9 mouse cellular contexts compared by ENCODE assay signal in genomic region chr8:71404951-71405351, GRCm38 (mm10). TPM values are rescaled to one million over a fixed set of nuclear protein-coding genes. Genes with fewer than 3 reads are reported as not detected.
DNase-seq lines count a peak whose midpoint lies in the region; ATAC-seq and TF ChIP-seq lines count a peak whose summit lies in the region.
"Had no signal": no experiment of that assay in that cellular context is flagged by ENCODE, and none has a peak within 500 bp of the region (broad histone marks: within the 10 kb centered on the region; RNA-seq: fewer than 3 reads in every experiment).

No protein-coding gene starts in this region.

- TF ChIP-seq CTCF in midbrain, postnatal 0 days (IDR thresholded peaks at IDR 0.05), result no peak

- H3K4me2 ChIP-seq in midbrain, postnatal 0 days (ENCODE audit: low read depth, low read length, poor library complexity, severe bottlenecking), result no peak overlapping the region; the same call in 1 of the 2 replicates
- peak overlapping the region; percentile 94; the same call in 1 of the 2 replicates for H3K4me2 ChIP-seq in kidney, embryonic 16.5 days (replicated peaks; ENCODE audit: low read depth, low read length)
- peak overlapping the region; percentile 98; the same call in 1 of the 2 replicates for H3K4me2 ChIP-seq in stomach, embryonic 15.5 days

- H3K9me3 ChIP-seq in erythroblast, embryonic 14.5 days (ENCODE audit: control insufficient read depth, low read length), result no peaks in the 10 kb centered on the region
- H3K9me3 ChIP-seq in midbrain, embryonic 10.5 days (replicated peaks), result no peaks in the 10 kb centered on the region
- no peaks in the 10 kb centered on the region for H3K9me3 ChIP-seq in midbrain, postnatal 0 days (ENCODE audit: low read length)
- no peaks in the 10 kb centered on the region for H3K9me3 ChIP-seq in kidney, embryonic 16.5 days (ENCODE audit: low read length)
- H3K9me3 ChIP-seq in stomach, embryonic 15.5 days, result no peaks in the 10 kb centered on the region
- H3K9me3 ChIP-seq: limb, embryonic 15.5 days had no signal

- ATAC-seq in erythroblast, adult 5-6 weeks (replicated peaks; ENCODE audit: low FRiP score, poor library complexity, severe bottlenecking), result no peak
- ATAC-seq in midbrain, postnatal 0 days (ENCODE audit: low FRiP score), result no peak
- ATAC-seq in kidney, embryonic 16.5 days (ENCODE audit: low FRiP score, low TSS enrichment), result no peak
- ATAC-seq in stomach, embryonic 15.5 days (ENCODE audit: insufficient read depth, low FRiP score, low read depth), result no peak
- no peak for ATAC-seq in CD4-positive, CD25-positive, alpha-beta regulatory T cell, adult 4 months

- H3K36me3 ChIP-seq in erythroblast, embryonic 14.5 days (ENCODE audit: control insufficient read depth), result peaks cover 72% of the 10 kb centered on the region
- peaks cover 52% of the 10 kb centered on the region for H3K36me3 ChIP-seq in midbrain, embryonic 10.5 days
- no peaks in the 10 kb centered on the region for H3K36me3 ChIP-seq in midbrain, postnatal 0 days (ENCODE audit: insufficient read depth, low read length)
- peaks cover 39% of the 10 kb centered on the region for H3K36me3 ChIP-seq in kidney, embryonic 16.5 days (ENCODE audit: insufficient read depth, low read length)
- peaks cover 19% of the 10 kb centered on the region for H3K36me3 ChIP-seq in stomach, embryonic 15.5 days

- 94% methylated on average over 9 of the region's 9 CpGs for WGBS in midbrain, embryonic 10.5 days
- 83% methylated on average over 9 of the region's 9 CpGs for WGBS in midbrain, postnatal 0 days
- WGBS in kidney, embryonic 16.5 days, result 62% methylated on average over 9 of the region's 9 CpGs
- WGBS in stomach, embryonic 15.5 days, result 82% methylated on average over 9 of the region's 9 CpGs

- no peaks in the 10 kb centered on the region for H3K27me3 ChIP-seq in erythroblast, embryonic 14.5 days (ENCODE audit: control insufficient read depth)
- no peaks in the 10 kb centered on the region for H3K27me3 ChIP-seq in midbrain, embryonic 10.5 days (ENCODE audit: low read depth, poor library complexity, severe bottlenecking)
- H3K27me3 ChIP-seq in midbrain, postnatal 0 days (ENCODE audit: insufficient read depth, low read length), result no peaks in the 10 kb centered on the region
- H3K27me3 ChIP-seq in kidney, embryonic 16.5 days (ENCODE audit: insufficient read depth, low read length), result no peaks in the 10 kb centered on the region
- H3K27me3 ChIP-seq in stomach, embryonic 15.5 days (replicated peaks), result no peaks in the 10 kb centered on the region
- H3K27me3 ChIP-seq: limb, embryonic 15.5 days had no signal

- no peak overlapping the region for H3K9ac ChIP-seq in midbrain, postnatal 0 days (replicated peaks; ENCODE audit: low read length, poor library complexity, severe bottlenecking)
- H3K9ac ChIP-seq in kidney, embryonic 16.5 days (replicated peaks; ENCODE audit: low read length), result no peak overlapping the region
- H3K9ac ChIP-seq in stomach, embryonic 15.5 days, result no peak overlapping the region
- H3K9ac ChIP-seq: limb, embryonic 15.5 days had no signal

- peaks cover 45% of the 10 kb centered on the region for H3K4me1 ChIP-seq in erythroblast, embryonic 14.5 days (ENCODE audit: control insufficient read depth)
- peaks cover 33% of the 10 kb centered on the region for H3K4me1 ChIP-seq in midbrain, embryonic 10.5 days
- H3K4me1 ChIP-seq in midbrain, postnatal 0 days (ENCODE audit: insufficient read depth, low read length), result no peaks in the 10 kb centered on the region
- H3K4me1 ChIP-seq in kidney, embryonic 16.5 days (ENCODE audit: insufficient read depth, low read length), result peaks cover 19% of the 10 kb centered on the region
- H3K4me1 ChIP-seq in stomach, embryonic 15.5 days, result peaks cover 23% of the 10 kb centered on the region

- H3K27ac ChIP-seq in midbrain, embryonic 10.5 days (replicated peaks), result no peak overlapping the region; the same call in 1 of the 2 replicates
- H3K27ac ChIP-seq in midbrain, postnatal 0 days (ENCODE audit: low read depth, low read length), result no peak overlapping the region
- H3K27ac ChIP-seq in kidney, embryonic 16.5 days (ENCODE audit: low read length), result no peak overlapping the region
- no peak overlapping the region for H3K27ac ChIP-seq in stomach, embryonic 15.5 days

- peak; percentile 13 for DNase-seq in midbrain, embryonic 10.5 days (ENCODE audit: low spot score)
- DNase-seq in midbrain, postnatal 0 days (ENCODE audit: low spot score), result no peak
- no peak for DNase-seq in thymus, adult 18-20 months

- H3K4me3 ChIP-seq in erythroblast, embryonic 14.5 days (replicated peaks), result peak overlapping the region; percentile 68
- H3K4me3 ChIP-seq in midbrain, embryonic 10.5 days, result peak overlapping the region; percentile 93
- no peak overlapping the region for H3K4me3 ChIP-seq in midbrain, postnatal 0 days (ENCODE audit: low read depth, low read length)
- H3K4me3 ChIP-seq in kidney, embryonic 16.5 days (ENCODE audit: low read length), result peak overlapping the region; percentile 80; the same call in 1 of the 2 replicates
- no peak overlapping the region for H3K4me3 ChIP-seq in stomach, embryonic 15.5 days (replicated peaks)

RNA-seq across cellular contexts. Expression of gene Ankle1, which starts 0.9 kb away (rescaled TPM):
- 17.4 and 17.5 TPM in 2 replicates for polyA plus RNA-seq in erythroblast, embryonic 14.5 days (2012)
- total RNA-seq in erythroblast, adult 5-6 weeks (2015; ENCODE audit: low replicate concordance), result 8.2 and 10.8 TPM in 2 replicates
- total RNA-seq in erythroblast, adult 5-6 weeks (2017; ENCODE audit: low replicate concordance), result 35.5 and 44.7 TPM in 2 replicates
- polyA plus RNA-seq in midbrain, embryonic 10.5 days (2016; fragmentation: Nextera tagmentation; extraction: Ambion mirVana), result 49.6 and 51.6 TPM in 2 replicates
- total RNA-seq in midbrain, postnatal 0 days (2014; rRNA removed), result 1.2 and 2.2 TPM in 2 replicates
- 1.1 and 1.2 TPM in 2 replicates for polyA plus RNA-seq in midbrain, postnatal 0 days (2015; fragmentation: Nextera tagmentation; extraction: Ambion mirVana)
- polyA plus RNA-seq in kidney, embryonic 16.5 days (2015; fragmentation: Nextera tagmentation; extraction: Ambion mirVana), result 47.4 and 58.3 TPM in 2 replicates
- 42.3 and 46.2 TPM in 2 replicates for polyA plus RNA-seq in stomach, embryonic 15.5 days (2015; fragmentation: Nextera tagmentation; extraction: Ambion mirVana)
- polyA plus RNA-seq in CD4-positive, CD25-positive, alpha-beta regulatory T cell, adult 4 months (2017; shearing (Covaris generic)), result 1 to 10 TPM in 1 of 2 experiments, under 1 TPM in 1; 0.20 to 1.6 TPM

RNA-seq across cellular contexts. Expression of gene Babam1, which starts 8.3 kb away (rescaled TPM):
- polyA plus RNA-seq in erythroblast, embryonic 14.5 days (2012), result 15.4 and 18.1 TPM in 2 replicates
- total RNA-seq in erythroblast, adult 5-6 weeks (2015; ENCODE audit: low replicate concordance), result 31.9 and 60.8 TPM in 2 replicates
- 29.0 and 35.2 TPM in 2 replicates for total RNA-seq in erythroblast, adult 5-6 weeks (2017; ENCODE audit: low replicate concordance)
- polyA plus RNA-seq in midbrain, embryonic 10.5 days (2016; fragmentation: Nextera tagmentation; extraction: Ambion mirVana), result 112 TPM in 2 replicates
- 78.1 and 124 TPM in 2 replicates for total RNA-seq in midbrain, postnatal 0 days (2014; rRNA removed)
- 90.2 and 98.4 TPM in 2 replicates for polyA plus RNA-seq in midbrain, postnatal 0 days (2015; fragmentation: Nextera tagmentation; extraction: Ambion mirVana)
- polyA plus RNA-seq in kidney, embryonic 16.5 days (2015; fragmentation: Nextera tagmentation; extraction: Ambion mirVana), result 116 and 120 TPM in 2 replicates
- 92.2 and 98.2 TPM in 2 replicates for polyA plus RNA-seq in stomach, embryonic 15.5 days (2015; fragmentation: Nextera tagmentation; extraction: Ambion mirVana)
- 10 to 100 TPM; 54.6 to 55.8 TPM for polyA plus RNA-seq in CD4-positive, CD25-positive, alpha-beta regulatory T cell, adult 4 months (2017; shearing (Covaris generic))

RNA-seq across cellular contexts. Expression of gene Ushbp1, which starts 9.3 kb away (rescaled TPM):
- polyA plus RNA-seq in erythroblast, embryonic 14.5 days (2012), result 0.03 and 0.10 TPM in 2 replicates
- not detected in 2 replicates for total RNA-seq in erythroblast, adult 5-6 weeks (2015; ENCODE audit: low replicate concordance)
- not detected in 2 replicates for total RNA-seq in erythroblast, adult 5-6 weeks (2017; ENCODE audit: low replicate concordance)
- 5.0 and 6.3 TPM in 2 replicates for polyA plus RNA-seq in midbrain, embryonic 10.5 days (2016; fragmentation: Nextera tagmentation; extraction: Ambion mirVana)
- total RNA-seq in midbrain, postnatal 0 days (2014; rRNA removed), result 3.0 and 4.4 TPM in 2 replicates
- 3.9 and 4.3 TPM in 2 replicates for polyA plus RNA-seq in midbrain, postnatal 0 days (2015; fragmentation: Nextera tagmentation; extraction: Ambion mirVana)
- 29.8 and 31.2 TPM in 2 replicates for polyA plus RNA-seq in kidney, embryonic 16.5 days (2015; fragmentation: Nextera tagmentation; extraction: Ambion mirVana)
- 10.8 and 10.9 TPM in 2 replicates for polyA plus RNA-seq in stomach, embryonic 15.5 days (2015; fragmentation: Nextera tagmentation; extraction: Ambion mirVana)
- polyA plus RNA-seq in CD4-positive, CD25-positive, alpha-beta regulatory T cell, adult 4 months (2017; shearing (Covaris generic)), result not detected

RNA-seq across cellular contexts. Expression of gene Nr2f6, which starts 23.2 kb away (rescaled TPM):
- polyA plus RNA-seq in erythroblast, embryonic 14.5 days (2012), result 0.41 and 0.60 TPM in 2 replicates
- total RNA-seq in erythroblast, adult 5-6 weeks (2015; ENCODE audit: low replicate concordance), result 1.7 and 6.9 TPM in 2 replicates
- 0.42 and 0.94 TPM in 2 replicates for total RNA-seq in erythroblast, adult 5-6 weeks (2017; ENCODE audit: low replicate concordance)
- 74.7 and 110 TPM in 2 replicates for polyA plus RNA-seq in midbrain, embryonic 10.5 days (2016; fragmentation: Nextera tagmentation; extraction: Ambion mirVana)
- 95.6 and 106 TPM in 2 replicates for total RNA-seq in midbrain, postnatal 0 days (2014; rRNA removed)
- 31.1 and 32.9 TPM in 2 replicates for polyA plus RNA-seq in midbrain, postnatal 0 days (2015; fragmentation: Nextera tagmentation; extraction: Ambion mirVana)
- polyA plus RNA-seq in kidney, embryonic 16.5 days (2015; fragmentation: Nextera tagmentation; extraction: Ambion mirVana), result 65.4 and 82.9 TPM in 2 replicates
- polyA plus RNA-seq in stomach, embryonic 15.5 days (2015; fragmentation: Nextera tagmentation; extraction: Ambion mirVana), result 80.9 and 81.8 TPM in 2 replicates
- polyA plus RNA-seq in CD4-positive, CD25-positive, alpha-beta regulatory T cell, adult 4 months (2017; shearing (Covaris generic)), result under 1 TPM in 1 of 2 experiments, not detected in 1; 0.36 TPM

RNA-seq across cellular contexts. Expression of gene Ocel1, which starts 33.9 kb away (rescaled TPM):
- polyA plus RNA-seq in erythroblast, embryonic 14.5 days (2012), result 6.6 and 7.5 TPM in 2 replicates
- total RNA-seq in erythroblast, adult 5-6 weeks (2015; ENCODE audit: low replicate concordance), result 2.1 and 4.0 TPM in 2 replicates
- 2.6 and 3.2 TPM in 2 replicates for total RNA-seq in erythroblast, adult 5-6 weeks (2017; ENCODE audit: low replicate concordance)
- 4.9 and 6.1 TPM in 2 replicates for polyA plus RNA-seq in midbrain, embryonic 10.5 days (2016; fragmentation: Nextera tagmentation; extraction: Ambion mirVana)
- 9.4 and 10.5 TPM in 2 replicates for total RNA-seq in midbrain, postnatal 0 days (2014; rRNA removed)
- polyA plus RNA-seq in midbrain, postnatal 0 days (2015; fragmentation: Nextera tagmentation; extraction: Ambion mirVana), result 5.4 and 5.5 TPM in 2 replicates
- 6.1 TPM in 2 replicates for polyA plus RNA-seq in kidney, embryonic 16.5 days (2015; fragmentation: Nextera tagmentation; extraction: Ambion mirVana)
- polyA plus RNA-seq in stomach, embryonic 15.5 days (2015; fragmentation: Nextera tagmentation; extraction: Ambion mirVana), result 8.0 TPM in 2 replicates
- 1 to 10 TPM; 3.9 to 4.1 TPM for polyA plus RNA-seq in CD4-positive, CD25-positive, alpha-beta regulatory T cell, adult 4 months (2017; shearing (Covaris generic))

Comparison
In these comparisons a context has a peak if more than half of its experiments do, and no peak if none do; other contexts are left out.
1. H3K4me3 ChIP-seq: peak in erythroblast, embryonic 14.5 days (single experiment), midbrain, embryonic 10.5 days (single experiment) and kidney, embryonic 16.5 days (single experiment); none in midbrain, postnatal 0 days (single experiment) and stomach, embryonic 15.5 days (single experiment).